Mouse (Mus musculus): ENCODE measurements around the gene Slc25a25. TPM values are rescaled to one million over a fixed set of nuclear protein-coding genes. Genes with fewer than 3 reads are reported as not detected.
A peak's percentile ranks its signal among the peaks of the same experiment; 100 is the strongest.

Gene Slc25a25
- polyA plus RNA-seq, 1 experiment from 2014 or later: 24.6 TPM

- Histone ChIP-seq H3K9ac (0 out of 2 replicates have a peak overlapping the region, but pooled peaks have one; percentile 1), H3K27me3 (no peaks in the 10 kb centered on the region), H3K27ac (0 out of 2 replicates have a peak overlapping the region, but pooled peaks have one; percentile 80), H3K4me3 (no peak overlapping the region), H3K36me3 (peaks cover 9% of the 10 kb centered on the region; the same call in 1 of the 2 replicates), H3K9me3 (no peaks in the 10 kb centered on the region), H3K4me1 (peaks cover 76% of the 10 kb centered on the region), H3K4me2 (no peak overlapping the region)
- 93% methylated on average over 1 of the region's 1 CpGs for WGBS
- no peak for ATAC-seq (ENCODE audit: insufficient number of reproducible peaks, insufficient read depth, low FRiP score, low TSS enrichment, low read depth)
Measured at GRCm38 (mm10) chr2:32426141-32426540, 25.1 kb downstream of the Slc25a25 start.

GRCm38 (mm10) chr2:32425568-32425967, 25.7 kb downstream of the Slc25a25 start:
- 62% methylated on average over 5 of the region's 5 CpGs for WGBS
- no peak overlapping the region for H3K4me2 ChIP-seq
- no peak overlapping the region for H3K4me3 ChIP-seq
- H3K27ac ChIP-seq: peak overlapping the region; percentile 80; the same call in 1 of the 2 replicates
- no peaks in the 10 kb centered on the region for H3K9me3 ChIP-seq
- H3K36me3 ChIP-seq: peaks cover 15% of the 10 kb centered on the region
- H3K4me1 ChIP-seq: peaks cover 72% of the 10 kb centered on the region
- ATAC-seq (ENCODE audit: insufficient number of reproducible peaks, insufficient read depth, low FRiP score, low TSS enrichment, low read depth): no peak
- H3K27me3 ChIP-seq: no peaks in the 10 kb centered on the region
- no peak overlapping the region for H3K9ac ChIP-seq

- H3K27me3 ChIP-seq: no peaks in the 10 kb centered on the region
- no peaks in the 10 kb centered on the region for H3K9me3 ChIP-seq
- no peak for ATAC-seq (ENCODE audit: insufficient number of reproducible peaks, insufficient read depth, low FRiP score, low TSS enrichment, low read depth)
- H3K9ac ChIP-seq: no peak overlapping the region
- 33% methylated on average over 3 of the region's 3 CpGs for WGBS
- H3K4me2 ChIP-seq: peak overlapping the region; percentile 68; the same call in 1 of the 2 replicates
- peaks cover 64% of the 10 kb centered on the region for H3K4me1 ChIP-seq
- H3K27ac ChIP-seq: peak overlapping the region; percentile 80
- H3K4me3 ChIP-seq: no peak overlapping the region
- H3K36me3 ChIP-seq: peaks cover 22% of the 10 kb centered on the region
Measured at GRCm38 (mm10) chr2:32424796-32425195, 26.4 kb downstream of the Slc25a25 start.

DNA sequence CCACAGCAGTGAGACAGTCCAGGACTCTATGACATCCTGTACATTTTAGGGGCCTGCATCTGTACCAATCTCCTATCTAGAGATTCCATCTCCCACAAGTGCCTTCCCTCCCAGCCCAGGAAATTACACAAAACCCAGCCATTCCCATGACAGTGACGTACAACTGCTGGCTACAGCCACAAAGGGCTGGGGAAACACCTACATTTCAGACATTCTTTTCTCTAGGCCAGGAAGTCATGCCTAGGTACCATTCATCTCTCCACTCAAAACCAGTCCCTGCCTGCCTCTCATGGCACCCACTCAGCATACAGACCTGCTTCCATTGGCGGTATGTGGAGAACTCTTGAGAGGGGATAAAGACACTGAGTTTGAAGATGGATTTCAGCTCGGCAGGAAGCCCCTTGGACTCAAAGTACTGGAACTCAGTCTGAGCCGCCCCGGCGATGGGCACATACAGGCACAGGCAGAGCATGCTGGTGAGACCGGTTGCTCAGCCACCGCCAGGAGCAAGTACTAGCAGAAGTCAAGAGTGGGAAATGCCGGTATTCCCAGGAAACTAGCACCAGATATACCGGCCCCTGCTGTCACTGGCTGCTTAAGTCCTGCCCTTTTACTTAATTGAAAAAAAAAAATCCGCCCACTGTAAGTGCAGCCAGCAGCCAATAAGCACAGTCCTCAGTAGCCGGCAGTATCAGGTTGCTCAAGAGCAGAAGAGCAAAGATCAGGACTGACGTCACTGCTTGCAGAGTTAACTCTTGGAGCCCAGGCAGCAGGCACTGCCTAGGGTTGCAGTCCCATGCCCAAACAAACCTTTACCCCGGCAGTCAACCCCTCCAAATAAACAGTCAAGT, 27.5 kb downstream of the Slc25a25 start:
- under 1% methylated on average over 14 of the region's 14 CpGs for WGBS
- peaks cover 62% of the 10 kb centered on the region for H3K4me1 ChIP-seq
- peak overlapping the region; percentile 41 for H3K4me3 ChIP-seq
- H3K9me3 ChIP-seq: no peaks in the 10 kb centered on the region
- H3K4me2 ChIP-seq: peak overlapping the region; percentile 68
- H3K9ac ChIP-seq: peak overlapping the region; percentile 62
- peak; percentile 83 for ATAC-seq (ENCODE audit: insufficient number of reproducible peaks, insufficient read depth, low FRiP score, low TSS enrichment, low read depth)
- peak overlapping the region; percentile 80 for H3K27ac ChIP-seq
- no peaks in the 10 kb centered on the region for H3K27me3 ChIP-seq
- H3K36me3 ChIP-seq: peaks cover 33% of the 10 kb centered on the region

GRCm38 (mm10) chr2:32421851-32422251, 29.4 kb downstream of the Slc25a25 start:
- no peak overlapping the region for H3K9ac ChIP-seq
- no peaks in the 10 kb centered on the region for H3K27me3 ChIP-seq
- peaks cover 54% of the 10 kb centered on the region for H3K4me1 ChIP-seq
- no peaks in the 10 kb centered on the region for H3K9me3 ChIP-seq
- H3K36me3 ChIP-seq: peaks cover 51% of the 10 kb centered on the region
- H3K4me3 ChIP-seq: no peak overlapping the region
- H3K4me2 ChIP-seq: no peak overlapping the region
- no peak for ATAC-seq (ENCODE audit: insufficient number of reproducible peaks, insufficient read depth, low FRiP score, low TSS enrichment, low read depth)
- WGBS: 91% methylated on average over 6 of the region's 6 CpGs
- H3K27ac ChIP-seq: no peak overlapping the region

- H3K4me3 ChIP-seq: no peak overlapping the region
- H3K9ac ChIP-seq: no peak overlapping the region
- ATAC-seq (ENCODE audit: insufficient number of reproducible peaks, insufficient read depth, low FRiP score, low TSS enrichment, low read depth): no peak
- peaks cover 53% of the 10 kb centered on the region for H3K4me1 ChIP-seq
- 83% methylated on average over 6 of the region's 6 CpGs for WGBS
- H3K27ac ChIP-seq: no peak overlapping the region
- no peaks in the 10 kb centered on the region for H3K9me3 ChIP-seq
- no peak overlapping the region for H3K4me2 ChIP-seq
- peaks cover 59% of the 10 kb centered on the region for H3K36me3 ChIP-seq
- no peaks in the 10 kb centered on the region for H3K27me3 ChIP-seq
Measured at GRCm38 (mm10) chr2:32420647-32421046, 30.6 kb downstream of the Slc25a25 start.

DNA sequence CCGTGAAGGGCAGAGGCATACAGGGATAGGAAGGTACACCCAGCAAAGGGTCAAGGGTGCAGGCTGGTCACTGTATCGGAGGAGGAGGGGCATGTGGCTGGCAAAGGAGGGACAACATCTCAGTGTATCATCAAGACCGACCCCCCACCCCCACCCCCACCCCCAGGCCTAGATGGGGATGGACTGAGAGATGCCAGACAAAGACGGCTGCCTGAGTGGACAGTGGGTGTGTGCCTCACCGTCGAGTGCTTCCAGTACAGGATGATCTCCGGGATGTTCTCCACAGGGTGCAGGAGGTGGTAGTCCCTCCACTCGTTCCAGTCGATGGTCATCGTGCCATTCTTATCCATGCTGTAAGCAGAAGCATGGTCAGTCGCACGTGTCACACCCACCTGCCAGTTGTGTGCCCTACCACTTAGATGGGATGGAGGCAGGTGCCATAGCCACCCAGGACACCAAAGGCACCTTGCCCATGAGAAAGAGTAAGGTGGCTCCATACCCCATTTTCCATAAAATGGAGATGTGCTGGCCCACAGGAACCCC, 31.1 kb downstream of the Slc25a25 start:
- Histone ChIP-seq H3K9ac (no peak overlapping the region), H3K36me3 (peaks cover 64% of the 10 kb centered on the region), H3K9me3 (no peaks in the 10 kb centered on the region), H3K4me2 (no peak overlapping the region), H3K27ac (no peak overlapping the region), H3K27me3 (no peaks in the 10 kb centered on the region), H3K4me3 (no peak overlapping the region), H3K4me1 (peaks cover 48% of the 10 kb centered on the region)
- ATAC-seq (ENCODE audit: insufficient number of reproducible peaks, insufficient read depth, low FRiP score, low TSS enrichment, low read depth): no peak
- WGBS: 91% methylated on average over 12 of the region's 12 CpGs

DNA sequence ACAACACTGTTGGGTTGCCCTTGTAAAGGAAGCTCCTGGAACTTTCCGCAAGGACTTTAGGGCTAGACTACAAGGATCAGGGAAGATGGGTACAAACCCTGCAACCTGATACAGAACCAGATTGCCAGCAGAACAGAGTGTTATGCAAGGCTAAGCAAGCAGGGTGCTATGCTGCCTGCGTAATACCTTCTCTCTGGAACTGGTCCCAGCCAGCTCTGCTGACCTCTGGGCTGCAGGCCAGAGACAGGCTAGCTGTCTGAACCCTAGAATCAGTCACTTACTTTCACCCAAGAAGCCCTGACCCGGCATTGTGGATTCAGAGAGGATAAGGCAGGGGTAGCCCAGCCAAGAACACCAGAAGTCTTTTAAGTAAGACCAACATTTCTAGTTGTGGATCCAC, 31.9 kb downstream of the Slc25a25 start:
- Histone ChIP-seq H3K9ac (peak overlapping the region; percentile 44; the same call in 1 of the 2 replicates), H3K36me3 (peaks cover 72% of the 10 kb centered on the region), H3K4me1 (peaks cover 40% of the 10 kb centered on the region), H3K9me3 (no peaks in the 10 kb centered on the region), H3K4me2 (no peak overlapping the region), H3K27me3 (no peaks in the 10 kb centered on the region), H3K27ac (0 out of 2 replicates have a peak overlapping the region, but pooled peaks have one; percentile 7), H3K4me3 (no peak overlapping the region)
- no peak for ATAC-seq (ENCODE audit: insufficient number of reproducible peaks, insufficient read depth, low FRiP score, low TSS enrichment, low read depth)
- WGBS: 77% methylated on average over 3 of the region's 3 CpGs

- Histone ChIP-seq H3K9me3 (no peaks in the 10 kb centered on the region), H3K36me3 (peaks cover 79% of the 10 kb centered on the region), H3K4me2 (no peak overlapping the region), H3K27me3 (no peaks in the 10 kb centered on the region), H3K9ac (0 out of 2 replicates have a peak overlapping the region, but pooled peaks have one; percentile 4), H3K4me3 (no peak overlapping the region), H3K4me1 (peaks cover 33% of the 10 kb centered on the region), H3K27ac (peak overlapping the region; percentile 34; the same call in 1 of the 2 replicates)
- 48% methylated on average over 12 of the region's 12 CpGs for WGBS
- ATAC-seq (ENCODE audit: insufficient number of reproducible peaks, insufficient read depth, low FRiP score, low TSS enrichment, low read depth): no peak
Measured at GRCm38 (mm10) chr2:32418430-32419151, 32.7 kb downstream of the Slc25a25 start.

DNA sequence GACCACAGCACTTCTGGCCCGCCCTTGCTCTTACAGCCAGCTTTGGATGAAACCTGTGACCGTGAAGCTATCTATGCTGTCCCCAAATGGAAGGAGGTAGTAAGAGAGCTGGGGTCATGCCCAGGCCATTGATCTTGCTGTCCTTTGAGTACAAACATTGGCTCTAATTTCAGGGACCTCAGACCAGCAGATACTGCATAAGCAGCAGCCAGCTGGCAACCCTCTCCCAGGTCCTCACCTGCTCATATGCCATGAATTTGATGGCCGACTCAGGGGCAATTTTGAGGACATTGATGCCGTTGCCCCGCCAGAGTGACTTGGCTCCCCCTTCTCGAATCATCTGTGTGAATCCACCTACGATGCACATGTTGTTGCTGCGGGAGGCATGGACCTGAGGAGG, 33.8 kb downstream of the Slc25a25 start:
- 88% methylated on average over 8 of the region's 8 CpGs for whole genome bisulfite sequencing
- Histone ChIP-seq H3K4me2 (no peak overlapping the region), H3K4me1 (peaks cover 22% of the 10 kb centered on the region), H3K4me3 (no peak overlapping the region), H3K9me3 (no peaks in the 10 kb centered on the region), H3K9ac (no peak overlapping the region), H3K27me3 (no peaks in the 10 kb centered on the region), H3K27ac (no peak overlapping the region), H3K36me3 (peaks cover 79% of the 10 kb centered on the region)
- ATAC-seq (ENCODE audit: insufficient number of reproducible peaks, insufficient read depth, low FRiP score, low TSS enrichment, low read depth): no peak

GRCm38 (mm10) chr2:32416556-32416955, 34.7 kb downstream of the Slc25a25 start:
- Histone ChIP-seq H3K27me3 (no peaks in the 10 kb centered on the region), H3K36me3 (peaks cover 78% of the 10 kb centered on the region), H3K9me3 (no peaks in the 10 kb centered on the region), H3K4me2 (no peak overlapping the region), H3K9ac (0 out of 2 replicates have a peak overlapping the region, but pooled peaks have one; percentile 32), H3K4me3 (no peak overlapping the region), H3K27ac (no peak overlapping the region), H3K4me1 (peaks cover 16% of the 10 kb centered on the region)
- WGBS: 46% methylated on average over 2 of the region's 2 CpGs
- no peak for ATAC-seq (ENCODE audit: insufficient number of reproducible peaks, insufficient read depth, low FRiP score, low TSS enrichment, low read depth)

Measured in embryonic facial prominence, embryonic 13.5 days (tissue).